Mouse (Mus musculus): ENCODE data around the gene Slc39a1.

The Slc39a1 gene

DNA sequence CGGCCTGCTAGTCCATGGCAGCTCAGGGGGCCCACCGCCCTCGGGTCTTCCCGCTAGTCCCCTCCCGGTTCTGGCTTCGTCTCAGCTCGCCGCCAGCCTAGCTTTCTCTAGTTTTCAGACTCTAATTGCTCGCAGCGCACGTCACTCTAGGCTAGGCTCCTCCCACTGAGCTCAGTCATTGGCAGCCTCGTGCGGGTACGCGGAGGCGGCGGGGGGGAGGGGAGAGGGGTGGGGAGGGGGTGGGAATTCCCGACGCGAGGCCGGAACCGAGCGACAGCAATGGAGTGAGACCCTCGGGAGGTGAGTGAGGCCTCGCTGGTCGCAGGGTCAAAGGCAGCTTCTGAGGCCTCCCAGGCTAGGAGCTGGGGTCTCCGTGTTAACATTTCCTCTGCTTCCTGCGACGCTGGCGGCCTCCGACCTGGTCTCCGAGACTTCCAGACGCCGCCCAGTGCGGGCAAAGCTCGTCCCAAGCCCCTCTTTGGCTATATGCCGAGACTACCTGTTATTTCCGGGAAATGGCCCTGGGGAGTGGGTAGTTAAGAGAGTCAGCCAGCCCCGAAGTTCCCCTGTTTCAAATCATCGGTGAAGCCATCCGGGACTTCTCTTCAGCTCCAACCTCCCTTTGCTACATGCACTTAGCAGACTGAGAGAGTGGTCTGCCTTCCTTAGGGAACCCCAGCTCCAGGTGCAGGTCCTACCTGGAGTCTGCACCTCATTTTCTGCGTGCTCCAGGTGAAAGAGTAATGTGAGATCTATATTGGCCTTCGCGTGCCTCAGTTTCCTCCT, at the start of gene Slc39a1:
TSS of gene Slc39a1 (plus strand) at position 213 of the 786 bp plus-strand sequence.
- DNase-seq (ENCODE audit: low spot score in 2 of 2), result peak; percentile 89 to 90

DNA sequence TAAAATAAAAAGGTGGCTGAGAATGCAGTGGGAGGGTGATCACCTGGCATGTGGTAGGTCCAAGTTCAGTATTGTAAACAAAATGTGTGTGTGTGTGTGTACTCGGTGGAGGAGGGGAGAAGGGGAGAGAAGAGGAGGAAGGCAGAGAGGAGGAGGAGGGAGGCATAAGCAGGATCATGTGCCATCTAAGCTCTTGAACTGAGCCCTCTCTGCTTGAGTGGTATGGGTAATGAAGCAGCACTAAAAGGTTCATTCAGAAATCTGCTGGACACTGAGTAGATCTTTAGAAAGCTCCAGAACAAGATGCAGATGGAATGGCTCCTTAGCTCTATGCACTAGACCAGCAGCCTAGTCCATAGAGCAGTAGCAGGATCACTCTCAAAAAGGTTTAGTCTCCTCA, 45.1 kb upstream of the Slc39a1 start:
- DNase-seq (ENCODE audit: low spot score in 2 of 2), result no peak

DNA sequence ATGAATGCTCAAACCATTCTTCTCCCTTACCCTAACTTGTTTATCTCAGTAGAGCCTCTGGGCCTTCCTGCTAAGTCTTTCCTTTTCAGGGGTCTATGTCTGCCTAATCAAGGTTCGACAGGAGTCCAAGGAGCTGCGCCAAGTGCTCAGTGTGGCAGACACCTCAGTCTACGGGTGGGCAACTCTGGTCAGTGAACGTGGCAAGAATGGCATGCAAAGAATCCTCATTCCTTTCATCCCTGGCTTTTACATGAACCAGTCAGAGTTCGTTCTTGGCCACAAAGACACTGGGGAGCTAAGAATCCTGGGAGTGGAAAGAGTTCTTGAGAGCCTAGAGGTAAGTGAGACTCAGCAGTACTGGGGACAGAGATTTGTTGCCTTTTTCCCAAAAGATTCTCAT, 44.4 kb upstream of the Slc39a1 start:
- DNase-seq (ENCODE audit: low spot score in 2 of 2), result no peak

DNA sequence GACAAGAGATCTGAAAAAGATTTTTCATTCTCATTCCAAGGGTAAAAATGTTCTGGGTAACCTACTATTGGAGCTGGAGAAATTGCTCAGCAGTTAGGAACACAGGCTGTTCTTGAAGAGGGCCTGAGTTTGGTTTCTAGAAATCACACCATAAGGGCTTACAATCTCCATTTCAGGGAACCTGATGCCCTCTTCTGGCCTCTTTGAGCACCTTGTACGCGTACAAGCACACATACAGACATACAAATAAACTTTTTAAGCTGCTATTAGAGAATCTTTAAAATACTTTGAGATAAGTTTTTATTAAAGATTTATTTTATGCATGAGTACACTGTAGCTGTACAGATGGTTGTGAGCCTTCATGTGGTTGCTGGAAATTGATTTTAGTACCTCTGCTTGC, 43.4 kb upstream of the Slc39a1 start:
- DNase-seq (ENCODE audit: low spot score in 2 of 2), result no peak

DNA sequence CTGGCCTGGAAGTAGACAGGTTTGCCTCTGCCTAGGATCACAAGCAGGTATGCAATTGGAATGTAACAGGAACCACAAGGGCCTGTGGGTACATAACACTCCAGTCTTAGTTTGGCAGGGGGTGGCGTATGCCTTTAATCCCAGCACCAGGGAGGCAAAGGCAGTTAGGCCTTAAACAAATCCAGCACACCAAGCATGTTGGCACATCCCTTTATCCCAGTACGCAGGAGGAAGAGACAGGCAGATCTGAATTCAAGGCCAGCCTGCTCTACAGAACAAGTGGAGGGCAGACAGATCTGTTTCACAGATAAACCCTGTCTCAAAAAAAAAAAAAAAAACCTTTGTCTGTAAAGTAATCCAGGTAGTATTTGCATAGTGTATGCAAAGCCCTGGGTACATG, 39.3 kb upstream of the Slc39a1 start:
- DNase-seq (ENCODE audit: low spot score in 2 of 2), result no peak

DNA sequence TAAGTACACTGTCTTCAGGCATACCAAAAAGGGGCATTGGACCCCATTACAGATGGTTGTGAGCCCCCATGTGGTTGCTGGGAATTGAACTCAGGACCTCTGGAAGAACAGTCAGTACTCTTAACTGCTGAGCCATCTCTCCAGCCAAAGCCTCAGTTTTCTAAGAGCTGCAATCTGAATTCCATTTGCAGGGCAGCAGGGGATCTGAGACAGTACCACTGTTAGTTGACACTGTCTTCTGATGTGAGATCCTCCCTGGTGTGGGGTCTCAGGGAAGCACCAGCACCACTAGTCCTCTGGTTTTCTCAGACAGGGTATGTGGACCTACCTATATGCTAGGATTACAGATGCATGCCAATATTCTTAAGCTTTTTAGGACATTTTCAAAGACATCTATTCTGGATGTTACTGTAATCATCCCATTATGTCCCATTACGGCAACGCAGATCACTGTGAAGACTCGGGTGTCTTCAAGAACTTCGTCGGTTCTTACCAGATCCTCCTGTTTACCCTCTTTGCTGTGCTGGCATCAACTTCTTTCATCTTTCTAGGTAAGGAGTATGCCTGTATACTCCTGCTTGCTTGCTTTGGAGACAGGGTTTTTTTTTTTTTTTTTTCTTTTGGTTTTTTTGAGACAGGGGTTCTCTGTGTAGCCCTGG, 37.9 kb upstream of the Slc39a1 start:
- DNase-seq (ENCODE audit: low spot score in 2 of 2), result no peak

DNA sequence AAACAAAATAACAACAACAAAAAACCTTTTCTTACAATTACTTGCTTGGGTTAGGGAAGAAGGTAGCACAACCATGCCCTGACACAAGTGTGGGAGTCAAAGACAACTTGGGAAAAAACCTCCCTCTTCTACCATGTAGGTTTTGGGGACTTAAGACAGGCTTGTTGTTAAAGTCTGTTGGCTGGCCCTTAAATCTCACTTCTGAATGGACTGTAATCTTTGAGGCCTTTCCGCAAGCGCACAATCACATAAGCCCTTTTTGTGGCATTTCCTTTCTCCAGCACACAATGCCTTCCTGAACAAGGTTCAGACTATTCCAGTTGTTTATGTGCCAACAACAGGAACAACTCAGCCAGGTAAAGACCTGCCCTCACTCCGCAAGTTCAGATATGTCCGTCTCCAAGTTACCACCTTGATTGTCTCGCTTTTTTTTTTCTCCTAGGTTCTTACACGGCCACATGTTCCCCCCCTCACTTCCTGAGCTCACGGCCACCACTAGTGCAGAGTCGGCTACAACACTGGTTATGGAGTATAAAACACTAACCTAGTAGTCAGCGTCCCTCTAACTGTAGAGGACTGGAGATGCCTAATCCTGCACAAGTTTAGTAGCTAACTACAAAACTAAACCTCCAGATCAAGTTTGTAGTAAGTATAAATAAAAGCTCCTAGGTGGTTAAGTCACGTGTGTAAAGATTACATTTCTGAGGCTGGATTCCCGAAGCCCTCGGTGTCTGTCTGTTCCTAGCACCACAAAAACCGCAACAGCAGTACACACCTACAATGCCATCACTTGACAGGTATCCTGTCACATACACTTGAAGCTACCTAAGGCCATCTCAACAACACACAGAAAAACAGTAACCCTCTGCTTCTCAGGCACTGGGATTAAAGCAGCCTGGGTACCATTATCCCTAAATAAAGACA, 36.2 kb upstream of the Slc39a1 start:
- no peak for DNase-seq (ENCODE audit: low spot score in 2 of 2)

DNA sequence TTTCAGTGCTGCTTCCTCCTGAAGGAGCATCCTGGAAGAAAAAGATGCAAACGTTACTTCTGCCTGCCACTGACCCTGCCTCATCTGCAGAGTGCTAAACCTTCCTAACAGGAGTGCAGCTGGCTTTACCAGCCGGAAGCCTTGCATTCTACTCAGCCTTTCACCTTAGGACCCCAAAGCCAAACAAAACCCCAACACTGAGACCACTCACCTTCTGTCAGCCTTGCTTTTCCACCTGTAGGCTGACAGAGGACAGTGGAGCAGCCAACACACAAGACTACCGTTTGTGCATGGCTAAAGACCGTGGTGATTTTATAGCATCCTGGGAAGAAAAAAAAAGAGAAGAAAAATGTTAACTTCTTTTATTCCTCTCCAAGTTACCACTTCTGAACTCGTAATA, 35.2 kb upstream of the Slc39a1 start:
- no peak for DNase-seq (ENCODE audit: low spot score in 2 of 2)

DNA sequence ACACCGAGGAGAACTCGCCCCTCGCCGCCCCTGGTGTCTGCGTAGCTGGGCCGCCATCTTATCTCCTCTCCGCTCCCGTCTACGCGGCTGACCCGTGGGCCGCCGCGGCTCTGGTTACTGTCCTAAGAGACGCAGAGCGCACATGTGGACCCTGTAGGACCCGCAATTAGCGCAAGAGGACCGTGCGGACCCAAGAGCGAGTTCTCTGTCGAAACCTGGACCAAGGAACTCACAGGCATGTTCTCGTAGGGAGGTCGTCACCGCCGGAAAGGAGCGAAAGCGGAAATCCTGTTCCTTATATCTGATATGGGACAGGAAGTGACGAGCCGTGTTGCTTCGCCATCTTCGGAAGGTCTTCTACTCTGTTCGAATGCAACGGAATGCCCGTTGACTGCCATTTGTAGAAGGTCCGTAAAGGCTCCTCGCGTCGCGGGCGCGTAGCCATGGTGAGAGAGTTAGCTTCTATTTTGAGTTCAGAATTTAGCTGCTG, 34.5 kb upstream of the Slc39a1 start, which contains the start of the genes Rps27 and Rab13:
TSS of gene Rps27 (minus strand) at position 275 of the 490 bp plus-strand sequence.
TSS of gene Rab13 (plus strand) at position 319 of the 490 bp plus-strand sequence.
- peak; percentile 82 to 85 for DNase-seq (ENCODE audit: low spot score in 2 of 2)

DNA sequence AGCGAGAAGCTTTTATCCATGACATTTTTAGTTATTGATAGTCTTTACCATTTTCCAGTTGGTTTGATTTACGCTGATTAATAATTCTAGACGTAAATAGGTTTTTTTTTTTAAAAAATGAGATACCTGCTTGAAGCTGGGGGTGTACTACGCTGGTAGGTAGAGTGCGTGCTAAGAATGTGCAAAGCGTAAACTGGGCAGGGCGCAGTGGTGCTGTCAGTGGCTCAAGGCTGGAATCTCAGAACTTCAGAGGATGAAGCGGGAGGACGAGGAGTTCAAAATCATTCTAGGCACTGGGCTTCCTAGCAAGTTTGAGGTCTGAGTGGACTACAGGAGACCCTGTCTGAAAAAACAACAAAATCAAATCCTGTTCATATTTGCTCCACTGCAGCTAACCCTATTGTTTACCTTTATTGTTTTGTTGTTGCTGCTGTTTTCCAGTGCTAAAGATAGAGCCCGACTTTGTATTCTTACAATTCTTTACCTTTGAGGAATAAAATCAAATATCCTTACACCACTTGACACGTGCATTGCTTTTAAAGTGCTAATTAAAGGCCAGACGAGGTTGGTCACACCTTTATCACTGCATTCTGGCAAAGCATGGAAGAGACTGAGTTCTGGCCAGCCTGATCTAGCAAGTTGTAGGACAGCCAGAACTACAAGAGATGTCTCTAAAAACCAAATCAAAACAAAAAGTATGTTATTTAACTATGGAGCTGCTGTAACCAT, 33.9 kb upstream of the Slc39a1 start:
- DNase-seq (ENCODE audit: low spot score in 2 of 2), result no peak

DNA sequence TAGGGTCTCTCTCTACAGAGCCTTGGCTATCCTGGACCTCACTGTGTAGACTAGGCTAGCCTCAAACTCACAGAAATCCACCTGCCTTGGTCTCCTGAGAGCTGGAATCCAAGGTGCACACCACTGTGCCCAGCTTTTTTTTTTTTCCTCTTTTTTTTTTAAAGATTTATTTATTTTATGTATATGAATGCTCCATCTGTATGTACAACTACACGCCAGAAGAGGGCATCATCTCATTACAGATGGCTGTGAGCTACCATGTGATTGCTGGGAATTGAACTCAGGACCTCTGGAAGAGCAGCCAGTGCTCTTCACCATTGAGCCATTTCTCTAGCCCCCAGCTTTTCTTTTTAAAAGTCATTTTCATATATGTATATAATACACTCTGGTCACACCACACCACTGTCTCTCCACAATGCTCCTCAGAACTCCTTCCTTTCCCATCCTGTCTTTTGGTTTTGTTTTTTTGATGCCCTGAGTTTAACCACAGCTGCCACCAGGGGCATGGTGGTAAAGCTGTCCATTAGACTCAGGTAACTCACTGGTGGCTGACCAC, 32.1 kb upstream of the Slc39a1 start:
- DNase-seq (ENCODE audit: low spot score in 2 of 2), result no peak

DNA sequence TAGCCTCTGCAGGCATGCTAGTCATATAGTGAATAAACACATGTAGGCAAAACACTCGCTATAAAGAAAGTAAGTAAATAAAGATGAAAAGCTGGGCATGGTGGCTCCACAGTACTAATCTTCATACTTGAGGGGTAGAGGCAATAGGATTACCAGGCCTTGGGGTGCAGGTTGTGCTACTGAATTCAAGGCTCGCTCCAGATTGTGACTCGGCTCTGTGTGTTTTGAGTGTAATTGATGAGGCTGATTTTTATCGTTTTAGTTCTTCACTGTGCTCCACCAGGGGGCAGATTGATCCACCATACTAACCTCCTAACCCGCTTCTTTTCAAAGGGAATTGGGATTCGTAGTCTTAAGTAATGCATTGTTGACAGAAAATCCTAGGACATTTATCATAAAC, 27.9 kb upstream of the Slc39a1 start:
- DNase-seq (ENCODE audit: low spot score in 2 of 2), result no peak

DNA sequence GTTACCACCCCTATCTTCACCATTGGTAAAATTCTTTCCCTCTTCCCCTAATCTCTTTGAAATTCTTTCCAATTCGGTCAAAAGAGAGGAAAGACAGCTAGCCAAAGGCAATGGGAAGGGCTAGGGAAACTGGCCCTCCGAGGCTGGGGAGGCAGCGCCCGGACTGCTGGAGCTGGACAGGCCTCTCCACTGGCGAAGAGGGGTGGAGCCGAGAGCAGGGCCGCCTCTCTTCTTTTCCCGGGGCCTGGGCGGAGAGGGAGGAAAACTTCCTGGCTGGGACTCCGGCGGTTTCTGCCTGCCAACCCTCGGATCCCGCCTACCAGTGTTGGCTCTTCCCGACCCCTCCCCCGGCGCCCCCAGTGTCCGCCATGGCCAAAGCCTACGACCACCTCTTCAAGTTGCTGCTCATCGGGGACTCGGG, 27.4 kb upstream of the Slc39a1 start:
- peak; percentile 77 to 87 for DNase-seq (ENCODE audit: low spot score in 2 of 2)

DNA sequence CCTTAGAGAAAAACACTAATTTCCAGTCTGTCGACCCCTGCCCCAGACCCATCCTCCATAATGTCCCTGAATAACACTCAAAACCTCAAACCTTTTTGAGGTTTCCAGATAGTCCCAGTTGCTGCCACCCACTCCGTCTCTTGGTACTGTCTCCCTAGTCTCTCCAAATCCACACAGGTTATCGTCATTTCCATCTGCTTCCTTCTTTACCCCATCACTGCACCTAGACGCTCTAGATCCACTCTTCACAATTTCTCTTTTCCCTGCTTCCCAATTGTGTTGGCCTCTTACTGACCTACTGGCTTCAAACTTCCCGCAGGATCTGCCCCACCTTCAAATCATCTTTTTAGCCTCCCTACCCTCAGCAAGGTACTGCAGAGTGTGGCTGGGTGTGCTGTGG, 26.8 kb upstream of the Slc39a1 start:
- DNase-seq (ENCODE audit: low spot score in 2 of 2), result no peak

DNA sequence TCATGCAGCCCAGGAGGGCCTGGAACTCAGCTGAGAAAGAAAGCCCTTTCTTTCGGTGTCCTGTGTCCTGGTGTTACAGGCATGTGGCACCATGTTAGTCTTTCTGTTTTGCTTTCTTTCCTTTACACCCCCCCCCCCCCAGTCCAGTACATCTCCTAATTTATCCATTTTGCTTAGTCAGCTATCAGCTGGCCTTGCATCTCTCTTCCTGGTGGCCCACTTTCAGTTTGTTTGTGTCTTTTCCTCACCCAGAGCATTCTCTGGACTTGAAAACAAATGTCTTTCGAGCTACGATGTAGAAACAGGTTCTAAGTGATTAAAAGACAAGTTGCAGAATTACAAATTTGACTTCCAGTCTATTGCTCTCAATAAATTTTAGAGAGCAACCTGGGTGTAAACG, 25.5 kb upstream of the Slc39a1 start:
- DNase-seq (ENCODE audit: low spot score in 2 of 2), result no peak

DNA sequence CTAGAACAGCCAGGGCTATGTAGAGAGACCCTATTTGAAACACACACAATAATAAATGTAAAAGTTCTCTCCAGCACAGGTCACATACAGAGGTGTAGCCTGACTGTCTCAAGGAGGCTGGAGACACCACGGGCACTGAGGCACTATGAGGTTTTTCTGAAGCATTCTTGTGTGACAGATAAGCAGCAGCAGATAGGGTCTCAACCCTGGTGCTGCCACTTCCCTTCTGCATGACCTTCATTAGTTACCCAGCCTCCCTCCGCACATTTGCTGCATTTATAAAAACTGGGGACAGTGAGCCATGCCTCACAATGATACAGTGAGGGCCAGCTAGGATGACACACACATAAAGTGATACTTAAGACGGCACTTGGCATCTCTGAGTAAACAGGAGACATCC, 25.0 kb upstream of the Slc39a1 start:
- no peak for DNase-seq (ENCODE audit: low spot score in 2 of 2)

DNA sequence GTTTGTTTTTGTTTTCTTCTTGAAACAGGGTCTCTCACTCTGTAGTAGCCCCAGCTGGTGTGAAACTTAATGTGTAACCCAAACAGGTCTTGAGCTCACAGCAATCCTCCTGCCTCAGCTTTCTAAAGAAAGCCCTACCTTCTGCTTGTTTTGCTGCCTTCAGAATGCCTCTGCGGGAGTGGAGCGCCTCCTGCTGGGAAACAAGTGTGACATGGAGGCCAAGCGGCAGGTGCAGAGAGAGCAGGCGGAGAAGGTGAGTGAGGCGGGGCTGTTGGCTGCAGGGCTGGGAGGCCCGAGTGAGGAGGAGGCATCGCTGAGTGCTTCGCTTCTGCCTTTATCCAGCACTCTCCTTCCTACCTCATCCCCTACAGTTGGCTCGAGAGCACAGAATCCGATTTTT, 23.6 kb upstream of the Slc39a1 start:
- no peak for DNase-seq (ENCODE audit: low spot score in 2 of 2)

DNA sequence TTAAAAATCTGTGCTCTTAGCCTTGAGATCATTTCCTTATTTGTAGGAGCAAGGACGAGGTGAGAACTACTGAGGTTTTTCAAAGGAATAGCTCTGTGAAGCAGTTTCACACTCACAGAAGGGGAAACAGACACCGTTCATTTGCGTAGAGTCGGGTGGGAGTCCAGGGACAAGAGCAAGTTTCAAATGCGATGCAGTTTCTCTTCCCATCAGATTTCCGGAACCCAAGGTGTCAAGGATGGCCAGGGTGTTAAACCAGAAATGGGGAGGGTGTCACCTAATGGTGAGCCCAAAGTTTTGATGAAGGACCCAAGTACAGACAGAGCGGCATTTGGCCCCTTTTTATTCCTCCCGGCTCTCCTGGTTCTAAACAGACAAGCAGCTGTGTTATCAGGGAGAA, 16.9 kb upstream of the Slc39a1 start:
- no peak for DNase-seq (ENCODE audit: low spot score in 2 of 2)

DNA sequence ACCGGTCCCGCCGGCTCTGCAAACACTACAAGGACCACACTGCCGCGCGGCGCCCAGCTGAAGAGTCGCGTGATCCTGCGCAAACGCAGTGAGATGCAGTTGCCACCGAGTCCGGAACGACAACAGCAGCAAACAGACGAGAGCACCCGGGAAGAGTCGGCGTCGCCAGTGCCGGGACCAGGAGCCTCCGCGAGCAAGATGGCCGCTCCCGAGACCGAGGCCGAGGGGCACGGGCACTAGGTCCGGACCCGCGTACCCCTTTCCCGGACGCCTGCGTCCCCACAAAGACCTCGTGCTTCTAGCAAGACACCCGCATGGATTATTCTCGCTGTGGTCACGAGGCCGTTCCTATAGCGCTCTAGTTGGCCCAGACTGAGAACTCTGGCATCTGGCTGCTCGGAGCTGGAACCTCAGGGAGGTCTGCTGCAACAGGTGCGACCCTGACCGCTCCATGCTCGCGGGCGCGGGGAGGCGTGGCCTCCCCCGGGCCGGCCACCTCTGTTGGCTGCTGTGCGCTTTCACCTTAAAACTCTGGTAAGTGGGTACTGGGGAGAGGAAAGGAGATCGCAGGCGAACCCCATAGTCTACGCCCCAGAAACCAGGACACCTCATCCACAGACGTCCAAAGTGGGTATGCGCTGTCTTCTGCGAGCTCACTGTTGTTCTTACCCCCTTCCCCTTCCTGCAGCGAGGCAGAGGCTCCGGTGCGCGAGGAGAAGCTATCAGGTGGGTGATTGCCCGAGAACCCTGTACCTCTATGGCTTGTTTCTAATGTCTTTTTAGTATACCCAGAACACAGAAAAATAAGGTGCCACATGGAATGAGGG, 16.3 kb upstream of the Slc39a1 start, which contains the start of gene Jtb:
TSS of gene Jtb (plus strand) at position 91 of the 827 bp plus-strand sequence.
- DNase-seq (ENCODE audit: low spot score in 2 of 2), result peak; percentile 88 to 90

DNA sequence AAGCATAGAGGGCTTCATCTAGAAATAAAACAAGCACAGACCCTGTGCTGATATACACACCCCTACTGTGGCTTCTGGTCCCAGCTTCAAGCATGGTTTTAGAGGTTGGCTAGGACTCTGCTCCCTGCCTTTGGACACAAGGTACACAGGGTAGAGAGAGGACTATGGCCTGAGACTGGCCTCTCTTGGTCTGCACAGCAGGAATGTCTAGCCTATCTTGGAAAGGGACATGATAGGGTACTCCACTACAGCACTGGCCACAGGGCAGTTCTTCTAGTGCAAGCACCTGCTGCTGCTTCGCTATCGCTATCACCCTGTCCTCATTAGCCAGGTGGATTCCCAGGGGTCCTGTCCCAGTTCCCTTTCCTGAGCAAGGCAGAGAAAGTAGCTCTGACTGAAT, 6.7 kb upstream of the Slc39a1 start:
- no peak for DNase-seq (ENCODE audit: low spot score in 2 of 2)

All from urinary bladder, postnatal 4 days (tissue).